Mouse (Mus musculus): ENCODE results near the gene Cnot1. TPM values are rescaled to one million over a fixed set of nuclear protein-coding genes. Genes with fewer than 3 reads are reported as not detected.

The Cnot1 gene
- polyA plus RNA-seq, 1 experiment from 2014 or later: 119 TPM

DNA sequence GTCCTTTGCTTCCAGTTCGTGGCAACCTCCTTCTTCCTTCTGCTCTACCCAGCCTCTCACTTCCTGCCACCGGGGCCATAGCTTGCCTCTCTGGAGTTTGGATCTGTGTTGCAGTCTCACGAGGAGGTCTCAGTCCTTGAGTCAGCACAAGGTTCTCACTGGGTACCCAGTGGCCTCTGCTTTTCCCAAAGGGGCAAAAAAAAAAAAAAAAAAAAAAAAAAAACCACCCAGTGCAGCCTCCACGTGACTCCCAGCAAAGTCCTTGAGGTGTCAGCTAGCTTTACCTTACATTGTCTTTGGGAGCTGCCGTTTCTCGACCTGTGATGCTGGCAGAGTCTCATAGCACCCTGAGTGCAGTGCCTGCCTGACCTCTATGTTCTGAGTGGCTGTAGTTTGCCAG, 109.1 kb downstream of the Cnot1 start:
- 58% methylated on average over 6 of the region's 6 CpGs for WGBS
- ATAC-seq (ENCODE audit: insufficient read depth, low FRiP score, low TSS enrichment): no peak
- H3K9ac ChIP-seq (ENCODE audit: low read length): no peak overlapping the region
- H3K9me3 ChIP-seq (ENCODE audit: control insufficient read depth, low read length): no peaks in the 10 kb centered on the region
- H3K36me3 ChIP-seq (ENCODE audit: control insufficient read depth, insufficient read depth, low read length): no peaks in the 10 kb centered on the region
- H3K27ac ChIP-seq (ENCODE audit: low read depth, low read length): no peak overlapping the region
- 0 out of 2 replicates have a peak, but pooled peaks cover 6% of the 10 kb centered on the region for H3K4me1 ChIP-seq (ENCODE audit: control insufficient read depth, insufficient read depth, low read length)
- no peak for DNase-seq (ENCODE audit: low spot score)
- H3K4me3 ChIP-seq (ENCODE audit: low read depth, low read length): no peak overlapping the region
- 0 out of 2 replicates have a peak, but pooled peaks cover 5% of the 10 kb centered on the region for H3K27me3 ChIP-seq (ENCODE audit: control insufficient read depth, insufficient read depth, low read length)
- no peak overlapping the region for H3K4me2 ChIP-seq (ENCODE audit: low read depth)

DNA sequence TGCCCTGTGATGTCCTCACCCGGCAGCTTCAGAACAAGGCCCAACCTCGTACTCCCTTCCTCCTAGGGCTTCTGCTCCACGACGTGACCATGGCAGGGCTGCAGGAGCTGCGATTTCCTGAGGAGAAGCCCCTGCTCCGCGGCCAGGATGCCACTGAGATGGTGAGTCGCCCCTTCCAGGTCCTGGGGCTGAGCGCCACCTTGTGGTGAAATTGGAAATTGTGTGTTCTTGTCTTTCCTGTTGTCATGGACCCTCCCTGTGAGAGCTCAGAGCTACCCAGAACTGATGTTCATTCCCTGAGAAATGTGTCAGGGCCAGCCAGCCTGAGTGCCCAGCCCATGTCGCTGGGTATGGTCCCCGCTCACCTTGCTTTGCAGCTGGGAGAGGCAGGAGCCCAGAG, 110.1 kb downstream of the Cnot1 start:
- 2% methylated on average over 11 of the region's 11 CpGs for WGBS
- Histone ChIP-seq H3K9ac (ENCODE audit: low read length) (no peak overlapping the region), H3K9me3 (ENCODE audit: control insufficient read depth, low read length) (no peaks in the 10 kb centered on the region), H3K4me3 (ENCODE audit: low read depth, low read length) (no peak overlapping the region), H3K4me1 (ENCODE audit: control insufficient read depth, insufficient read depth, low read length) (0 out of 2 replicates have a peak, but pooled peaks cover 3% of the 10 kb centered on the region), H3K27ac (ENCODE audit: low read depth, low read length) (no peak overlapping the region), H3K4me2 (ENCODE audit: low read depth) (no peak overlapping the region), H3K27me3 (ENCODE audit: control insufficient read depth, insufficient read depth, low read length) (0 out of 2 replicates have a peak, but pooled peaks cover 5% of the 10 kb centered on the region), H3K36me3 (ENCODE audit: control insufficient read depth, insufficient read depth, low read length) (no peaks in the 10 kb centered on the region)
- ATAC-seq (ENCODE audit: insufficient read depth, low FRiP score, low TSS enrichment) (peak; percentile 42), DNase-seq (ENCODE audit: low spot score) (peak; percentile 89)

DNA sequence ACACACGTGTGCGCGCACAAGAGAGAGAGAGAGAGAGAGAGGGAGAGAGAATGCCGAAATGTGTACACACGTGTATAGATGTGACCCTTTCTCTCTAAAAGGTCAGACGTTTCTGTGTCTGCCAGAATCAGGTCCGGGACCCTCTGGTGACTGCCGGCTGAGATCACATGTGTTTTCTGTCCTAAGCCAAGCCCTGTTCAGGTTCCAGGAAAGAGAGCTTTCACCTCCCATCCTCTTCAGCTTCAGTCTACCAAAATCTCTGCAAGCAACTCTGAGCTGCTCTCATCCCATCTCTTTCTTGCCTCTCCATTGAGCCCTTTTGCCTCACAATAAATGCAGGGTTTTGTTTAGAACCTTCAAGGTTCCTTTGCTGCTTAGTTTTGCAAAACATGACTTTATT, 110.6 kb downstream of the Cnot1 start:
- no peak for ATAC-seq (ENCODE audit: insufficient read depth, low FRiP score, low TSS enrichment)
- Histone ChIP-seq H3K9me3 (ENCODE audit: control insufficient read depth, low read length) (no peaks in the 10 kb centered on the region), H3K9ac (ENCODE audit: low read length) (no peak overlapping the region), H3K4me3 (ENCODE audit: low read depth, low read length) (no peak overlapping the region), H3K4me1 (ENCODE audit: control insufficient read depth, insufficient read depth, low read length) (0 out of 2 replicates have a peak, but pooled peaks cover 2% of the 10 kb centered on the region), H3K27ac (ENCODE audit: low read depth, low read length) (no peak overlapping the region), H3K27me3 (ENCODE audit: control insufficient read depth, insufficient read depth, low read length) (0 out of 2 replicates have a peak, but pooled peaks cover 5% of the 10 kb centered on the region), H3K36me3 (ENCODE audit: control insufficient read depth, insufficient read depth, low read length) (no peaks in the 10 kb centered on the region), H3K4me2 (ENCODE audit: low read depth) (no peak overlapping the region)
- no peak for DNase-seq (ENCODE audit: low spot score)
- 70% methylated on average over 8 of the region's 8 CpGs for WGBS

DNA sequence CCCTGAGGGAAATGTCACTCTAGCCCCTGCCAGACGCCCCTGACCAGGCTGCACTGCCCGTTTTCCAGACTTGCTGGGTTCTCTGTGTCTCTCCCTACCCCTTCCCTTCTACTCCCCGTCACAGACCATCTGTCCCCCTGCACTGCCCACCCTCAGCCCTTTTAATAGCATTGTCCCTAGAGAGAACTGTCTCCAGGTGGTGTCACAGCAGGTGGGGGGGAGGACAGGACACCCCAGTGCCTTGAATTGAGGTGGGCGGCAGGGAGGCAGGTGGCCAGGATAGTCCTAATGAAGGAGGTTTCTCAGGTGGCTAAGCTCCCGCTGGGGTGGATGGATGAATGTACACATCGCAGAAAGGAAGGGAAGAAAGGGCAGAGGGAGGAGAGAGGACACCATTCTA, 112.6 kb downstream of the Cnot1 start:
- H3K9ac ChIP-seq (ENCODE audit: low read length): no peak overlapping the region
- no peaks in the 10 kb centered on the region for H3K36me3 ChIP-seq (ENCODE audit: control insufficient read depth, insufficient read depth, low read length)
- DNase-seq (ENCODE audit: low spot score) (no peak), ATAC-seq (ENCODE audit: insufficient read depth, low FRiP score, low TSS enrichment) (no peak)
- no peak overlapping the region for H3K27ac ChIP-seq (ENCODE audit: low read depth, low read length)
- no peak overlapping the region for H3K4me3 ChIP-seq (ENCODE audit: low read depth, low read length)
- 0 out of 2 replicates have a peak, but pooled peaks cover 5% of the 10 kb centered on the region for H3K27me3 ChIP-seq (ENCODE audit: control insufficient read depth, insufficient read depth, low read length)
- 0 out of 2 replicates have a peak, but pooled peaks cover 2% of the 10 kb centered on the region for H3K4me1 ChIP-seq (ENCODE audit: control insufficient read depth, insufficient read depth, low read length)
- no peaks in the 10 kb centered on the region for H3K9me3 ChIP-seq (ENCODE audit: control insufficient read depth, low read length)
- no peak overlapping the region for H3K4me2 ChIP-seq (ENCODE audit: low read depth)
- 12% methylated on average over 6 of the region's 6 CpGs for WGBS

DNA sequence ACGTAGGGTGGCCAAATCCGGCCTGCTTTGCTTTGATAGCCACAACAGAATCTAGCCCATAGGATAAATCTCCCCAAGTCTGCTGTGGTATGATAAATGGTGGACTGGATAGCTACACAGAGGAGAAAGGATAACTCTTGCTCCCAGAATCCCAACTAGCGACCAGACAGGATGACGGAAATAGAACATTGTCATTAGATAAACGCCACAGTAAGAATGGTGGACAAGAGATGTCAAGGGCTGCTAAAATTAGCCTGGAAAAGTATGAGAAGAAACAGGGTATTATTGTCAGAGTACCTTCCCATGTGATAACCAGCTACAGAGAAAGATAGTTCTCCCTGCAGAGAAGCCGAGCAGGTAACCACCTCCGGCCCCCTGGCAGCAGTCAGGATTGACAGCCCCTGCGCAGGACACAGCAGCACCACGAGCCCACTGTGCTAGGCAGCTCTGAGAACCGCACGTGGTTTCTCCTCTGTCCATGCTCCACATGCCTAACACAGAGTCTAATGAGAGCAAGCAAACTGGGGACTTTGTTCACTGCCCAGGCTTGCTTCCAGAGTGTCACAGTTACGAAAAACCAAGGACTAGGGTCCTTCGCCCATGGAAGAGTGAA, 116.2 kb downstream of the Cnot1 start:
- 0 out of 2 replicates have a peak, but pooled peaks cover 2% of the 10 kb centered on the region for H3K4me1 ChIP-seq (ENCODE audit: control insufficient read depth, insufficient read depth, low read length)
- WGBS: 82% methylated on average over 13 of the region's 13 CpGs
- no peak overlapping the region for H3K4me2 ChIP-seq (ENCODE audit: low read depth)
- no peak for DNase-seq (ENCODE audit: low spot score)
- H3K4me3 ChIP-seq (ENCODE audit: low read depth, low read length): no peak overlapping the region
- ATAC-seq (ENCODE audit: insufficient read depth, low FRiP score, low TSS enrichment): no peak
- no peaks in the 10 kb centered on the region for H3K36me3 ChIP-seq (ENCODE audit: control insufficient read depth, insufficient read depth, low read length)
- H3K27me3 ChIP-seq (ENCODE audit: control insufficient read depth, insufficient read depth, low read length): 0 out of 2 replicates have a peak, but pooled peaks cover 2% of the 10 kb centered on the region
- no peak overlapping the region for H3K9ac ChIP-seq (ENCODE audit: low read length)
- H3K27ac ChIP-seq (ENCODE audit: low read depth, low read length): no peak overlapping the region
- H3K9me3 ChIP-seq (ENCODE audit: control insufficient read depth, low read length): no peaks in the 10 kb centered on the region

DNA sequence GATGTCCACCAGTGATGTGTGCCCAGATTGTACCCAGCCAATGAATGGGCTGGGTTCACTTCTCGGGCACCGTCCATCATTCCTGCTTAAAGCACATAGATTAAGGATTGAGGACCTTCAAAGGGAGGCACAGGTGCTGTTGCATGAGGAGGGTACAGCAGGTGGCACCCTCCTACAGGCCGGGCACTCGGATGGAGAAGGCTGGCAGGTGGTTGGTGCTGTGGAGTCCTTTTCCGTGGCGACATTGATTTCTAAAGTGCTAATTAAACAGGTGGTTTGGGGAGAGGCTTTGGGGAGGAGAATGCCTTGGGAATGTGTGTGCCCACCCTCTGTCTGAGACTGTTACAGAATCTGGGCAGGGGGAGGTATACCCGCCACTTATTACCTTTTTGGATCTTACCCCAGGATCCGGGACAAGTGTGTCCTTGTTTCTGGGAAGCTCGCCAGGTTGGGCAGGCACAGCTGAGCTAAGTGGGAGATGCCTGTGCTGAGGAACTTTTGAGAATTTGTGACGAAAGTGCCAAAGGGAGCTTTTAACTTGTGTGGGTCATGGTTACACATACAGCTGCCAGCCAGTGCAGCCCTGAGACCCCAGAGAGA, 119.1 kb downstream of the Cnot1 start:
- no peaks in the 10 kb centered on the region for H3K4me1 ChIP-seq (ENCODE audit: control insufficient read depth, insufficient read depth, low read length)
- H3K36me3 ChIP-seq (ENCODE audit: control insufficient read depth, insufficient read depth, low read length): no peaks in the 10 kb centered on the region
- no peak overlapping the region for H3K4me3 ChIP-seq (ENCODE audit: low read depth, low read length)
- no peak overlapping the region for H3K4me2 ChIP-seq (ENCODE audit: low read depth)
- no peak for DNase-seq (ENCODE audit: low spot score)
- no peaks in the 10 kb centered on the region for H3K9me3 ChIP-seq (ENCODE audit: control insufficient read depth, low read length)
- H3K27ac ChIP-seq (ENCODE audit: low read depth, low read length): no peak overlapping the region
- no peaks in the 10 kb centered on the region for H3K27me3 ChIP-seq (ENCODE audit: control insufficient read depth, insufficient read depth, low read length)
- H3K9ac ChIP-seq (ENCODE audit: low read length): no peak overlapping the region
- no peak for ATAC-seq (ENCODE audit: insufficient read depth, low FRiP score, low TSS enrichment)
- WGBS: 84% methylated on average over 10 of the region's 10 CpGs

DNA sequence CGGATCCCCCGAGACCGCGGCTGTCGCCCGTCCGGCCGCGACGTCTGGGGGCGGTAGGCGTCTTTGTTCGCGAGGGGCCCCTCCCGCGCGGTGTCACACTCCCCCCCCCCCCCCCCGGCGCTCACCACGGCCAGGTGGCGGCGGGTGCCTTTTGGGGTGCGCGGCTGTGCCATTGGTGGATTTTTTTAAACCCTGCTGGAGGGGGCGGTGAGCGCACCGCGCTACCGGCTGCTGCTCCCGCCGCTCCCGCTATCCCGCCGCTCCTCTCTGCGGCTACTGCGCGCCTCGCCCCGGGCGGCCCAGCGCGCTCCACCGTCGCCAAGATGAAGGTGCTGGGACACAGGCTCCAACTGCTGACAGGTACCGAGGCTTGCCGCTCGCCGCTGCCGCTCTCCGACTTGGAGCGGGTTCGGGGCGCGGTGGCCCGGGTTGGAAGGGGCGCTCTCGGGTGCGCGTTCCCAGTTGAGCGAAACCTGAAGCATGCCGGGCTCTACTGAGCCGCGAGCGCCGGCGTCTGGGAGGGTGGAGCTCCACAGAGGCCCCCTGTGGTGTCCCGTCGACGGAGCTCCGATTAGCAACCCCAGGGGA, 129.1 kb downstream of the Cnot1 start:
- Histone ChIP-seq H3K4me1 (ENCODE audit: control insufficient read depth, insufficient read depth, low read length) (no peaks in the 10 kb centered on the region), H3K9ac (ENCODE audit: low read length) (peak overlapping the region; percentile 57), H3K27ac (ENCODE audit: low read depth, low read length) (no peak overlapping the region), H3K9me3 (ENCODE audit: control insufficient read depth, low read length) (no peaks in the 10 kb centered on the region), H3K4me3 (ENCODE audit: low read depth, low read length) (peak overlapping the region; percentile 57), H3K36me3 (ENCODE audit: control insufficient read depth, insufficient read depth, low read length) (no peaks in the 10 kb centered on the region), H3K4me2 (ENCODE audit: low read depth) (peak overlapping the region; percentile 90), H3K27me3 (ENCODE audit: control insufficient read depth, insufficient read depth, low read length) (peaks cover 34% of the 10 kb centered on the region)
- ATAC-seq (ENCODE audit: insufficient read depth, low FRiP score, low TSS enrichment) (peak; percentile 29; the same call in 1 of the 2 replicates), DNase-seq (ENCODE audit: low spot score) (peak; percentile 50)
- under 1% methylated on average over 46 of the region's 70 CpGs for WGBS

DNA sequence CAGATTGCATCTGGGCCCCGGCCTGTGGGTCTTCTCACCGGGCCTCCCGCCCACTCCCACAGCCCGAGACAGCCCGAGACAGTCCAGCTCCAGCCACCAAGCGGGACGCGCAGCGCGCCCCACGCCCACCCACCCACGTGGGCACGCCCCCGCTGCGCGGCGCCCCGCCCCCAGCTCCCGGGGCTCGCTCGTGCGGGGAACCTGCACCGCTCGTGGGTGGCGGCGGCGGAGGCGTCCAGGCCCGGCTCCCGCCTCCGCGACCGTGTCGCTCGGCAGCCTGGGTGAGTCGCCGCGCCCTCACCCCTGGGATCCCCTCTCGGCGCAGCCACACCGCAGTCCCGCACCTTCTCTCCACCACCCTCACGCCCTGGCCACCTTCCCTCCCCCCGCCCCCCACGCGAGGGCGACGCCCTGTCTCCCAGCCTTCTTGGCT, 129.7 kb downstream of the Cnot1 start:
- no peaks in the 10 kb centered on the region for H3K9me3 ChIP-seq (ENCODE audit: control insufficient read depth, low read length)
- no peaks in the 10 kb centered on the region for H3K4me1 ChIP-seq (ENCODE audit: control insufficient read depth, insufficient read depth, low read length)
- H3K4me3 ChIP-seq (ENCODE audit: low read depth, low read length): peak overlapping the region; percentile 57
- peak; percentile 36; the same call in 1 of the 2 replicates for ATAC-seq (ENCODE audit: insufficient read depth, low FRiP score, low TSS enrichment)
- H3K27me3 ChIP-seq (ENCODE audit: control insufficient read depth, insufficient read depth, low read length): peaks cover 34% of the 10 kb centered on the region
- no peak overlapping the region for H3K27ac ChIP-seq (ENCODE audit: low read depth, low read length)
- H3K4me2 ChIP-seq (ENCODE audit: low read depth): peak overlapping the region; percentile 90
- no peaks in the 10 kb centered on the region for H3K36me3 ChIP-seq (ENCODE audit: control insufficient read depth, insufficient read depth, low read length)
- peak overlapping the region; percentile 57 for H3K9ac ChIP-seq (ENCODE audit: low read length)
- DNase-seq (ENCODE audit: low spot score): no peak
- WGBS: 0% methylated on average over 8 of the region's 48 CpGs

All from neural tube, embryonic 11.5 days (tissue).